Mouse (Mus musculus) kidney, postnatal 25 days (tissue): ENCODE measurements at regions not wholly inside any gene's neighbourhood (a gene's known extent, or its start where the extent isn't known, plus 50 kb on each side); places are given as distances from the start of the nearest gene placed in this dataset.

Source experiments
- DNase-seq, 2 experiments: peaks; one replicate each; pipeline ENCODE4 v3.0.0; 2021; ENCODE audit warnings: mixed read lengths in 2 of 2

DNA sequence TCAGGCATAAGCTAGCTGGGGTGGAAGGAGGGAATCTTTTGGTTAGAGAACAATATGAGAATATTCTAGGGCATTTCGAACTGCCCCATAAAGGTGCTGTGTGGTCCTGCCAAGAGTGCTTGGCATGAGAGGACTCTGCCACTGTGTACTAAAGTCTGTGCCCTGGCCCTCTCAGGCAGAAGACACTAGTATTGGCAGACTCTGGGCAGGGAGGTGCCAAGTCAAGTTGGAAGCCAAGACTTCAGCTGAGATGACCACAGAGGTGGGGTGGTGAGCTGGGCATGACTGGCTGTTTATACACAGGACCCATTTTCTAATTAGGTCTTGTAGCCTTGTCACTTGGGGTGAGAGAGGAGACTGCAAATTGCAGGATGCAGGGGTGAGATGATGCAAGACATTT is 104.4 kb upstream of the Glra1 start:
- DNase-seq, result peak; percentile 4 to 47

DNA sequence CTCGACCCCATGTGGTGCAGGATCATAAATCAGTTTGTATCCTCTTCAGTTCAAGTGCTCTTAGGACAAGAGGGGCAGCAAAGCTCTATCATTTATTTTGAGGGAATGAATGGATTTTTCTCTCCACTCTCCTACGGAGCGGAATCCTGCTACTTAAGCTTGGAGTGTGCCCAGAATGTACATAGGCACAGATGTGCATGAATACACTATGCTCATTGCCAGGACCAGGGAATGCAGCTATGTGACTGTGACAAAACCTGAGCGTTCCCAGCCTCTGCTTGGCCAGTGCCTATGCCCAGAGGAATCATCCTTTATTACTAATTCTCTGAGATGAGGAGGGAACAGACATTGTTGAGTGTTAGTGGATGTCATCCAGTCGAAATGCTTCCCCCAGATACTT is 99.5 kb upstream of the Glra1 start:
- DNase-seq, result no peak

GRCm38 (mm10) chr11:55701921-55702320 is 93.9 kb upstream of the Glra1 start:
- DNase-seq, result peak in 1 of 2 experiments; percentile 38

- no peak for DNase-seq
Observed at GRCm38 (mm10) chr11:55685031-55685519, 77.1 kb upstream of the Glra1 start.

GRCm38 (mm10) chr11:55682351-55682961 is 74.5 kb upstream of the Glra1 start:
- peak in 1 of 2 experiments; percentile 2 for DNase-seq

DNA sequence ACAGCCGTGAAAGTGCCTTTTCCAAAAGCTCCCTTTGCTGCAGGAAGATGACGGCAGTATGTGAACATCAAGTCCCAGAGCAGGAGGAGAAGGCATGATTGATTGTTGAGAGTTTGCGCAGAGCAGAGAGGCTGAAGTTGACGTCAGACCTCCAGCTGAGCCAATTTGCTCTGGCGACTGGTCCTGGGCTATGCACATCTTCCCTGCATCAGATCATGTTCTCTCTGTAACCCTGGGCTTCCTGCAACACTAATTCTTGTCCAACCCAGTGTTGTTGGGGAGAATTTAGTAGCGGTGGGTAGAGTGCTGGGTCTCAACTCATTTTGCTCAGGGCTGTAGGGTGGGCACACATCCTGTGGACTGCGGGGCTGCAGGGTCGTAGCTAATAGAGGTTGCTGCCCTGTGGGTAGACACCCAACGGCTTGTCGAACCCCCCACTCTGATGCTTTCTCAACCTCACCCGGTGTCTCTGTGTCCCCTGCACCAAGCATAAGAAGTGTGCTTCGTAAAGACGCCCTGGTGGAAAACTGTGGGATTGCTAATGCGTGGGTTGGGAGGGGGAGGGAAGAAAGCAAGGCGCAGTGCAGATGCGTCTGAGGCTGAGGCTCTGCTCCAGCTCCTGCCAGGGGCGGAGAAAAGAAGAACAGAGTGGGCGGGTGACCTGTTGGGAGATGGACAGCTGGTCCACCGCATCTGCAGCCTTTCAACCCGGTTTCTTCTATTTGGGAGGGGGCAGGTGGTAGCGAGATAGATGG is 73.4 kb upstream of the Glra1 start:
- no peak for DNase-seq

DNA sequence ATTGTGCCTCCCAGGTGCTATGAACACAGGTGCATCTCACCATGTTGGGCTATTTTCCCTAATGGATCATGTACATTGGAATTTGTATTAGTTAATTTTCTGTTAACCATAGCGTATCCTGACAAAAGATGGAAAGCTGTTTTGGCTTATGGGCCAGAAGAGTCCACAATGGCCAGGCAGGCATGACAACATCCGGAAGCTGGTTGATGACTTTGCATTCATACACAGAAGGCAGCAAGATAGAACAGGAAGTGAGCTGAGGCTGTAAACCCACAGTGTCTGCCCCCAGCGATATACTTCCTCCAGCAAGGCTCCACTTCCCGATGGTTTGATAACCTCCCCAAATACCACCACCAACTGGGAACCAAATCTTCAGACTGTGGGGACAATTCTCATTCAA is 55.1 kb upstream of the Glra1 start:
- no peak for DNase-seq

GRCm38 (mm10) chr11:55662283-55662682 is 54.3 kb upstream of the Glra1 start:
- DNase-seq, result no peak
